Mouse (Mus musculus): ENCODE results near the gene Sdad1.

Sdad1 gene

DNA sequence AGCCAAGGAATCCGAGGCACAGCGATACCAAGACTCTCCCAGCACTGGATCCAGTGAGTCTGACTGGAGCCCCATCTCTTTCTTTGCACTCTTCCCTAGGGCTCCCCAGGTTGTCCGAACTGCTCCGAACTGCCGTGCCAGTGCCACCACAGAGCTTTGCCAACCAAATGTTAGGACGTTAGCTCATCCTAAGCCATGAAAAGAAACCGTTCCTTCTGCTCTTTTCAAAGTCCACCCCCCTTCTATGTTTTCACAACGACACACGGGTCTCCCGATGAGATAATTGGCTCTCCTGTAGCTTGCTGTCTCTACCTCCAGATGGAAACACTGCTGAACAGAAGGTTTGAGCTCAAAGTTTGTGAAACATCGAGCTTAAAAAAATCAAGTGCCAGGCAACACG, 69.5 kb downstream of the Sdad1 start:
- no peak for DNase-seq (ENCODE audit: extremely low read depth, low read depth)

DNA sequence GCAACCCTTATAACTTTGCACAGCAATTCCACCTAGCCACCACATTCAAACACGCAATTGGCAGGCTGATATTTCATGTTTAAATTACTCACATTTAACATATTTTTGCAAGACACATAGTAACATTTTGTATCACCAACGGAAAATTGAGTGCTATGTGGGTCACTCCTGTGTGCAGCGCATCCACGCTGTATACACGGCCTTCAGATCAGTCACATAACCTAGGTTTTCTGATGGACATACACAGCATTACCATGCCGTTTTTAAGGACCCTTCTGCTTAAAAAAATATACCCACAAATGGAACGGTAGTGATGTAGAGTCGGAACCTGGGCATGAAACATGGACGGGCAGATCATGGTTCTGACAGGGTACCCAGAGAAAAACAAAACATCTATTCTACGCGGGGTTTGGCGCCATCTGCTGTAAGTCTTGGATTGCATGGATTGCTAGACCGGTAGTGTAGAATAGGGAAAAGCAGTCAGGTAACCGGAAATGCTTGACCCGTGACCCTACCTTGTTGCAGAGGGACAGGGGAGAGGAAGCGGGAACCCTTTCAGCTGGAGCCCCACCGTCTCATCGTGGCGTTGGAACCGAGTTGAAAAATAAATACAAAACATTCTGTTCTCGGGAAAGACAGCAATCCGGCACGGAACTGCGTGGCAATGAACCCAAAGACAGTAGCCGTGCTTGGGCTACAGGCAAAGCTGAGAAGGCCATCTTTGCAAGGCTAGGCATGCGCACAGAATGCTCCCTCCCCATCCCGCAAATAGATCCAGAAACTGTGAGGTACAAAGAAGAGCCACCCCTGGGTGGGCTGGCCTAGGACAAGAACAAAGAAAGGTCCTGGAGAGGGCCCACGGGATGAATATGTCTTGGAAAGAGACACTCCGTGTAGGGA, 70.7 kb downstream of the Sdad1 start:
- DNase-seq (ENCODE audit: extremely low read depth, low read depth) = no peak

DNA sequence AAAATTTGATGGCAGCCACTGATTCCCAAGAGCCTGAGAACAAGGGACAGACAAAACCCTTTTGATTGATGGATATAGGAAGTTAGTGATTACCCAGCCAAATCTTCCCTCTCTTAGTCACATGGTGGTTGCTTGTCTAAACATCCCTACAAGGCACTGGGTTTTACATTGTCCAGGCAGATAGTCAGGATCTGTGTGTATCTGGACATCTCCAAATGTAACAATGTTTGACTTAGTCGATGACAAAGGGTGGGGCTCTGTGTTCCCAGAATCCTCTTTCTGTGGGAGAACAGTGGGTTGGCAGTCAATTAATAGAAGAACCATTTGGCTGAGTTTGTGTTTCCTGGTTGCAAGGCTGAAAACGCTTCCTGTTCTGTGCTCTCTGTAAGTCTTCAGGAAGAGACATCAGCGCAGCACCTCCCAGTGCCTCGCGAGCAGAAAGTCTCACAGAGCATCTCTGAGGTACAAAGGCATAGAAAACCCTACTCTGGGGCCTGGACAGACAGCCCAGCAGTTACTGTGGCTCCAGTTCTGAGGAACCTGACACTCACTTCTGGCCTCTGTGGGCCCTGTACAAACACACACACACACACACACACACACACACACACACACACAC, 75.2 kb downstream of the Sdad1 start:
- no peak for DNase-seq (ENCODE audit: extremely low read depth, low read depth)
